Mouse (Mus musculus) MEL (cell line): ENCODE measurements around the gene Ctnnbl1. TPM values are rescaled to one million over a fixed set of nuclear protein-coding genes. Genes with fewer than 3 reads are reported as not detected.

Experiments
- DNase-seq: peaks from one replicate; pipeline ENCODE4 v3.0.0; 2011; ENCODE audit warnings: low read depth, low spot score
- H3K27ac ChIP-seq: 2 replicates; pipeline ENCODE4 v1.5.1; 2012; ENCODE audit warnings: low read depth, mild to moderate bottlenecking, control low read depth, low read length, moderate library complexity; ENCODE audit not compliant: control insufficient read depth
- H3K27me3 ChIP-seq, 2 experiments: fragments of 150-350 bp in 1 of 2; sonication (generic) in 1 of 2; 2 replicates each; pipeline ENCODE4 v1.6.1; 2012; ENCODE audit warnings: low read length in 2 of 2, mild to moderate bottlenecking in 2 of 2, improper control_type of control experiment in 1 of 2, moderate library complexity in 1 of 2; ENCODE audit not compliant: insufficient read depth in 2 of 2, control insufficient read depth in 1 of 2
- H3K36me3 ChIP-seq, 2 experiments: 2 replicates each; pipeline ENCODE4 v1.6.1; 2012 to 2014; ENCODE audit warnings: low read length in 2 of 2, improper control_type of control experiment in 1 of 2, inconsistent platforms in 1 of 2, mild to moderate bottlenecking in 1 of 2; ENCODE audit not compliant: insufficient read depth in 2 of 2, control insufficient read depth in 1 of 2
- H3K4me1 ChIP-seq, 2 experiments: fragments of 150-350 bp in 1 of 2; sonication (generic) in 1 of 2; 2 replicates each; pipeline ENCODE4 v1.6.1; 2012; ENCODE audit warnings: low read length in 2 of 2, improper control_type of control experiment in 1 of 2, mild to moderate bottlenecking in 1 of 2; ENCODE audit not compliant: insufficient read depth in 2 of 2, control insufficient read depth in 1 of 2
- H3K4me3 ChIP-seq, 2 experiments: fragments of 150-350 bp in 1 of 2; sonication (generic) in 1 of 2; 2 replicates each; pipeline ENCODE4 v1.5.1; 2012; ENCODE audit warnings: low read depth in 2 of 2, low read length in 2 of 2, mild to moderate bottlenecking in 2 of 2, moderate library complexity in 2 of 2, control low read depth in 1 of 2, improper control_type of control experiment in 1 of 2; ENCODE audit not compliant: control insufficient read depth in 1 of 2, insufficient read depth in 1 of 2
- H3K79me2 ChIP-seq: 2 replicates; pipeline ENCODE4 v1.6.1; 2012; ENCODE audit warnings: mild to moderate bottlenecking, low read length, moderate library complexity; ENCODE audit not compliant: control insufficient read depth, poor library complexity, insufficient read depth
- H3K9ac ChIP-seq: 2 replicates; pipeline ENCODE4 v1.6.1; 2012; ENCODE audit warnings: low read depth, mild to moderate bottlenecking, control low read depth, low read length, moderate library complexity; ENCODE audit not compliant: control insufficient read depth, poor library complexity, severe bottlenecking
- H3K9me3 ChIP-seq: fragments of 150-350 bp; sonication (generic); replicated peaks from 2 replicates; pipeline ENCODE4 v1.6.1; 2012; ENCODE audit warnings: mild to moderate bottlenecking, low read length, improper control_type of control experiment, moderate library complexity; ENCODE audit not compliant: insufficient read depth
- CHD1 ChIP-seq: IDR thresholded peaks from 2 replicates; pipeline ENCODE4 v1.6.1; 2012; ENCODE audit warnings: low read depth, mild to moderate bottlenecking, inconsistent platforms, low read length, improper control_type of control experiment
- E2F4 ChIP-seq: IDR thresholded peaks from 2 replicates; pipeline ENCODE4 v1.6.1; 2011; ENCODE audit warnings: low read depth, low read length, improper control_type of control experiment, borderline replicate concordance
- ETS1 ChIP-seq: IDR thresholded peaks from 2 replicates; pipeline ENCODE4 v1.6.1; 2012; ENCODE audit warnings: low read depth, mild to moderate bottlenecking, inconsistent platforms, low read length, improper control_type of control experiment, moderate library complexity
- GABPA ChIP-seq: IDR thresholded peaks from 2 replicates; pipeline ENCODE4 v1.6.1; 2012; ENCODE audit warnings: low read depth, mild to moderate bottlenecking, inconsistent platforms, low read length, improper control_type of control experiment, moderate library complexity
- GATA1 ChIP-seq: IDR thresholded peaks from 2 replicates; pipeline ENCODE4 v1.6.1; 2011; ENCODE audit warnings: low read depth, low read length, improper control_type of control experiment
- JUND ChIP-seq: IDR thresholded peaks from 2 replicates; pipeline ENCODE4 v1.6.1; 2011; ENCODE audit warnings: low read depth, mild to moderate bottlenecking, improper control_type of control experiment, low read length
- KAT2A ChIP-seq: conservative IDR thresholded peaks from 2 replicates; pipeline ENCODE4 v1.6.1; 2012; ENCODE audit warnings: low read depth, low read length, improper control_type of control experiment, inconsistent platforms
- MAX ChIP-seq: IDR thresholded peaks from 2 replicates; pipeline ENCODE4 v1.6.1; 2011; ENCODE audit warnings: low read length, improper control_type of control experiment
- MEF2A ChIP-seq: IDR thresholded peaks from 2 replicates; pipeline ENCODE4 v1.6.1; 2014; ENCODE audit warnings: low read depth, mild to moderate bottlenecking, inconsistent platforms, low read length, improper control_type of control experiment; ENCODE audit not compliant: poor library complexity, insufficient replicate concordance, severe bottlenecking; ENCODE audit errors: extremely low read depth
- MXI1 ChIP-seq: IDR thresholded peaks from 2 replicates; pipeline ENCODE4 v1.6.1; 2011; ENCODE audit warnings: mild to moderate bottlenecking, low read depth, low read length, improper control_type of control experiment
- MYB ChIP-seq: IDR thresholded peaks from 2 replicates; pipeline ENCODE4 v1.6.1; 2011; ENCODE audit warnings: mild to moderate bottlenecking, low read depth, low read length, improper control_type of control experiment
- NELFE ChIP-seq: IDR thresholded peaks from 2 replicates; pipeline ENCODE4 v1.6.1; 2011; ENCODE audit warnings: low read depth, low read length, improper control_type of control experiment
- NRF1 ChIP-seq: IDR thresholded peaks from 2 replicates; pipeline ENCODE4 v1.6.1; 2014; ENCODE audit warnings: low read depth, mild to moderate bottlenecking, inconsistent platforms, low read length, improper control_type of control experiment, moderate library complexity; ENCODE audit not compliant: poor library complexity, insufficient read depth, severe bottlenecking
- POLR2AphosphoS2 ChIP-seq: IDR thresholded peaks from 2 replicates; pipeline ENCODE4 v1.6.1; 2011; ENCODE audit warnings: low read length, improper control_type of control experiment
- RAD21 ChIP-seq: IDR thresholded peaks from 2 replicates; pipeline ENCODE4 v1.6.1; 2011; ENCODE audit warnings: mild to moderate bottlenecking, low read depth, low read length, improper control_type of control experiment
- TAL1 ChIP-seq: IDR thresholded peaks from 2 replicates; pipeline ENCODE4 v1.6.1; 2012; ENCODE audit warnings: mild to moderate bottlenecking, inconsistent platforms, low read length, moderate library complexity, mixed read lengths
- TBP ChIP-seq: IDR thresholded peaks from 2 replicates; pipeline ENCODE4 v1.8.0; 2011; ENCODE audit warnings: low read depth, low read length, improper control_type of control experiment
- ZC3H11A ChIP-seq: IDR thresholded peaks from 2 replicates; pipeline ENCODE4 v1.6.1; 2012; ENCODE audit warnings: low read depth, mild to moderate bottlenecking, inconsistent platforms, low read length, improper control_type of control experiment
- ZMIZ1 ChIP-seq: IDR thresholded peaks from 2 replicates; pipeline ENCODE4 v1.6.1; 2012; ENCODE audit warnings: low read depth, mild to moderate bottlenecking, inconsistent platforms, low read length, improper control_type of control experiment, moderate library complexity
- ZNF384 ChIP-seq: IDR thresholded peaks from 2 replicates; pipeline ENCODE4 v1.6.1; 2012; ENCODE audit warnings: low read depth, mild to moderate bottlenecking, inconsistent platforms, low read length, improper control_type of control experiment
- polyA plus RNA-seq, 2 experiments: library from polyadenylated mRNA; stranded (reverse) in 1 of 2; unstranded in 1 of 2; fragments of >175 nt in 1 of 2; fragments of >200 nt in 1 of 2; gene quantifications; 2 replicates each; pipeline versions ENCODE4 v1.2.1 to v1.2.4; 2012; ENCODE audit warnings: low replicate concordance in 2 of 2, low read depth in 1 of 2; ENCODE audit not compliant: insufficient read length in 2 of 2, insufficient read depth in 1 of 2, missing spikeins in 1 of 2
- total RNA-seq: library from RNA; depleted of rRNA; stranded (reverse); fragments of 300-350 nt; gene quantifications from 2 replicates; pipeline ENCODE4 v1.2.3, GENCODE M21; 2012

The Ctnnbl1 gene
- total and polyA plus RNA-seq, 3 experiments: 60.7 to 61.7 TPM; not detected in 1

GRCm38 (mm10) chr2:157881939-157882338, 144.7 kb downstream of the Ctnnbl1 start:
- Histone ChIP-seq H3K79me2 (no peaks in the 10 kb centered on the region), H3K36me3 (peaks cover 0 to 3% of the 10 kb centered on the region in 2 experiments; a peak in 1 of 4 replicates), H3K27ac (no peak overlapping the region), H3K4me3 (no peak overlapping the region), H3K9ac (no peak overlapping the region), H3K27me3 (no peaks in the 10 kb centered on the region), H3K9me3 (no peaks in the 10 kb centered on the region), H3K4me1 (no peaks in the 10 kb centered on the region)
- DNase-seq: no peak
- no peak for TF ChIP-seq KAT2A

GRCm38 (mm10) chr2:157887275-157888025, 150.2 kb downstream of the Ctnnbl1 start:
- no peak overlapping the region for H3K27ac ChIP-seq
- H3K4me3 ChIP-seq: no peak overlapping the region
- no peaks in the 10 kb centered on the region for H3K27me3 ChIP-seq
- H3K9me3 ChIP-seq: no peaks in the 10 kb centered on the region
- no peaks in the 10 kb centered on the region for H3K36me3 ChIP-seq
- H3K4me1 ChIP-seq: no peaks in the 10 kb centered on the region
- TF ChIP-seq MEF2A (no peak), ZMIZ1 (no peak), JUND (no peak), ZC3H11A (no peak), POLR2AphosphoS2 (no peak), NELFE (no peak), ETS1 (no peak), MYB (no peak)
- H3K79me2 ChIP-seq: no peaks in the 10 kb centered on the region
- no peak for DNase-seq
- H3K9ac ChIP-seq: no peak overlapping the region

- Histone ChIP-seq H3K9ac (no peak overlapping the region), H3K36me3 (no peaks in the 10 kb centered on the region), H3K4me3 (no peak overlapping the region), H3K27ac (no peak overlapping the region), H3K27me3 (no peaks in the 10 kb centered on the region), H3K9me3 (no peaks in the 10 kb centered on the region), H3K4me1 (no peaks in the 10 kb centered on the region), H3K79me2 (no peaks in the 10 kb centered on the region)
- TF ChIP-seq MXI1: no peak
- TF ChIP-seq GABPA: no peak
- no peak for TF ChIP-seq GATA1
- TF ChIP-seq CHD1: no peak
- TF ChIP-seq MYB: no peak
- TF ChIP-seq TAL1: no peak
- TF ChIP-seq ZC3H11A: no peak
- TF ChIP-seq RAD21: no peak
- TF ChIP-seq NELFE: no peak
- TF ChIP-seq E2F4: no peak
- TF ChIP-seq TBP: no peak
- no peak for TF ChIP-seq MAX
- TF ChIP-seq ZNF384: no peak
- no peak for TF ChIP-seq NRF1
- no peak for DNase-seq
Measured at GRCm38 (mm10) chr2:157891166-157891565, 154.0 kb downstream of the Ctnnbl1 start.
